Mouse (Mus musculus) layer of hippocampus, postnatal 36 days (tissue): ENCODE data around the gene Cacng5. TPM values are rescaled to one million over a fixed set of nuclear protein-coding genes. Genes with fewer than 3 reads are reported as not detected.

Experiments
- DNase-seq, 2 experiments: peaks; one replicate each; pipeline ENCODE4 v3.0.0; 2022
- total RNA-seq, 2 experiments: library from RNA; stranded (reverse); gene quantifications; 2 replicates each; pipeline ENCODE4 v1.2.3; 2021

Cacng5 gene
- total RNA-seq = 10 to 100 TPM; 12.0 to 12.1 TPM

DNA sequence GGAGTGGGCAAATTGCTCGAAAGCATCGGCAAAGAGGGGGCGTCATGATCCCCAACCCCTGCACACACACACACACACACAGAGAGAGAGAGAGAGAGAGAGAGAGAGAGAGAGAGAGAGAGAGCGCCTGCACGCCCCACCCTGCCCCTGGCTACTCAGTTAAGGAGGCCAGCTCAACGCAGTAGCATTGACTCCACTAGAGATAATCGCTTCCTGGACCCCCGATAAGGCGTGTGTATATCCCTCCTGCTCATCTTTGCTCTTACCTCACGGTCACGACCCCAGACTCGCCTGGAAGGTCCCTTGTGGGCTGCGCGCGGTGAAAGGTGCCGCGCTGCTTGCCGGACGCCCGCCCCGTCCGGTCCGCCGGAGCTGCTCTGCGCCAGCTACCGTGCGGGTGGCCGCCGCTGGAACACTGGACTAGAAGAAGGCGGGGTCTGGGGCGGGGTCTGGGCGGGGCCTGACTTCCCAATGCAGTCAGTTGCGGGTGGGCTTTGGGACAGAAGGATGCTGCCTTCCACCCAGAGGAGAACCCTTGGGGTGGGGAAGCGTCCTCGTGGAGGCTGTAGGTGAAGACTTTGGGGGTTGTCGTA lies at the start of gene Cacng5:
Gene Cacng5 (minus strand): TSS at position 422 of the 593 bp plus-strand sequence.
- peak in 1 of 2 experiments; percentile 32 for DNase-seq

DNA sequence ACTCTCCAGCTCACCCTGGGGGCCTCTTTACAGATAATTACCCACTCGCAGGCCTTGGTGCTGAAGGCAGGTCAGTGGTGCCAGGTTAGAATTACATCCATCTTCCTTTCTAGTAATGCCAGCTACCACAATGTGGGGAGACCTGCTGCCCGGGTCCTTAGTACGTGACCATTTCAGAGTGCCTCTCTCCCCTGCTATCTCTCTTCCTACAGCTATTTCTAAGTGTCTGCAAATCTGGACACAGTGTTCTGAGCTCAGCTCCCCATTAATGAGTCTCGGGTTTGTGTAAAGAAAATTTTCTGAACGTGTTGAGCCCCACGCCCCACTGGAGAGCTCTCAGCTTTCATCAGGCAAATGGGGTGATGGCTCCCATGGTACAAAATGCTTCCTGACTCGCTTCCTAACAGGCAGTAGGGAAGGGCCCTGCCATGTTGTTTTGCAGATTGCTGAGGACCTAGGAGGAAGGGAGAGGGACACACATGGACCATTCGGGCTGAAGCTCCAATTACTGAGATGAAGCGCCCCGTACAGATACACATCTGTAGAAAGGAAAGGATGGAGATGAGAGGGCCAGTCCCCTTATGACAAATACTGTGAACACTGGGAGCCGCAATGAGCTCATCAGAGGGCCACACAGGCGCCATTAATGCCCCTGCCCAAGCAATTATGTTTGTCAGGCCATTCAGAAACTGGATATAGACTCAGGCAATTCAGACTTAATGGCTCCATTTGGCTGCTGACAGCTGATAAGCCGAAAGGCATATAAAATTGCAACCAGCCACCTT lies 42.9 kb upstream of the Cacng5 start:
- DNase-seq = no peak

DNA sequence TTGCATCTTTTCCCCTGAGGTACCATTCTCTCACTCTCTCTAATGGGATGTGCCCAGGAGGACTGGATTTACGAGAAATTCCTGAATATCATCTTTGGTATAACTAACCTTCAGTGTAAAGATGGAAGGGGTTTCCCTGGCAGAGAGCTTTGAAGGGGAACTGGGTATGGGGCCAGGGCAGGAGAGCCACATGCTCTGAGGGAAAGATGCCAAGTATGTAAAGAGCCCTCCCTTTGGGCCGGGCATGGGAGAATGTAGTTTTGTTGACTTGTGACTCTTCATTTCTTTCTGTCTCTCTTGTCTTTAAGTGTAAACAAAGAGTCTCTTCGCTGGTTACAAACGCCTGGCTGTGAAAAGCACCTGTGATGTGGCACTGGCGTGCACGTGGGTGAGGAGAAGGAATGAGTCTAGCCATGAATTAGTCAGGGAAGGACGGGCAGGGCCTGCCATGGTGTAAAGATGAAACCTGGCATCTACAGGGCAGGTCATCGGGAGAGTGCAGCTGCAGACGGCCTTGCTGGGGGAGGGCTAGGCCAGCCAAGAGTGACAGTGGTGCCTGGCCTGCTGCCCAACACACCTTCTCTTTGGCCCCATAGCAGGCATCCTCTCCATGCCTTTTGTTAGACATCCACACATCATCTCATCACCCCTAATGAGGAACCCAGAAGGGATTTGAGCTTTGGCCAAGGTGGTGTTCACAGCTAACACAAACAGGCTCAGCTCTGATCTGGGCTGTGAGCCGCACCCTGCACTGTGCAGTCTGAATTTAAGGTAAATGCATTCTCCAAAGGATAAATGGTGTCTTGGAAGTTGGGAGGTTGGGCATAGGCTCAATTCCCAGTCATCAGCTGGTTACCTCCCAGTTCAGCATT lies 40.6 kb upstream of the Cacng5 start:
- no peak for DNase-seq

DNA sequence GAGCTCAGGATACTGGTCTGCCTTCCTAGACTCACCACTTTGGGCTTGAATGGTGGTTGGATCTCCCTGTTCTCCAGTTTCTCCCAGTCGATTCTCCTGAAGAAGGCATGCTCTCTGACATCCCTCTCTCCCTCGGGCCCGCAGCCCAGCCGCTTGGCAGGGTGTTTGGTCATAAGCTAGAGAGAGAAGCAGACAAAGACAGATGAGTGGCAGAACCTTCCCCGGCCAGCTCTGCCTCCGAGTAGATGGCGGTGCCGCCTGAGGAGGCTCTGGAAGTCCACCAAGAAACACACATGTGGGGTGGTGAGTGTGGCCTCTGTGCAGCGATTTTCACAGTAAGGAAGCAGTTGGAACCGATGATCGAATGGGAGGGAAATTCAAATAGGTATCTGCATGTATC lies 36.6 kb upstream of the Cacng5 start:
- DNase-seq = no peak

DNA sequence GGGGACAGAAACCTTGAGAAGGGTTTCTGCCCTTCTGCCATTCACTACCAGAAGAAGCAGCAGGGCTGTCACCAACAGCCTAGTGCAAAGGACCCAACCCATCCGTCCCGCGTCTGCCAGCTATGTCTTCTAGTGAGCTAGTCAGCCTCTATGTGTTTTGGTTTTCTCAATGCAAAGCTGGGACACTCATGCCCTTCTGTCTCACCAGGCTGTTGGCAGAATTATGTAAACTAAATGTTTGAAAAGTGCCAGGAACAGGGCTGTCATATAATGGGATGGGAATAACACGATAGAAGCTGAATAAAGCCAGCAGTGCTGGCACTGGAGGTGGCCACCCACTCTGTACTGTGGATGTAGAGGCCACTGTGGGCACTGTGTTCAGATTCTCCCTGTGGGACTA lies 35.8 kb upstream of the Cacng5 start:
- DNase-seq = peak; percentile 30 to 34

DNA sequence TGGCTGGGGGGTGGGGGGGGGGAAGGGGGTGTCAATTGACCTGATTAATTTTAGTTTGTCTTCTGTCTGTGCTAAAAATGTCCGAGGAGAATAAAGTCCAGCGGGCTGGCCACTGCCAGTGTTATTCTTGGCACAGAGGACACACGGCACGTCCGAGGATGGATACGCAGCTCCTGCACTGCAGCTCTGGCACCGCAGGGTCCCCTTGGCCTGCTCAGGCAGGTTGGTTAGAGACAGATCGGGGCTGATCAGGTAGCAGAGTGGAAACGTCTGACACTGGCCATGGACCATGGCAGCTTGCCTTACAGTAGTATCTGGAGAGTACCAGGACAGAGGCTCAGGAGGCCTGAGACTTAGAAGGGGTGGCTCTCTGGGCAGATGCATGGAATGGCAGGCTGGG lies 35.4 kb upstream of the Cacng5 start:
- DNase-seq = no peak

DNA sequence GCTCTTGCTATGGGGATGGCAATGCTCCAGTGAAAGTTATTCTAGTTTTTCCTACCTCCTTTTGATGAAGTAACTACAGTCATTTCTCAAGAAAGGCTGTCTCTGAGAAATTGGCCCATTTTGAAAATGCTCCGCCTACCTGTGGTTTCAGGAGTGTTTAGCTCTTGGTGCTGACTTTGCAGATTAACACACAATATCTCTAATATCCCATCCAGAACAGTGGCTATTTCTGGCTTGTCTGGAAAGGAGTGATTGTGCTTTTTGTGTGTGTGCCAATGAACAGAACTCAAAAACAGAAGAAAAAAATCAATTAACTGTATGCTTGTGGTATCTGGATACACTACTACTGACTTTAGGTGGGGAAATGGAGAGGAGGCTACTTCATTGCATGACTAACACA lies 33.1 kb upstream of the Cacng5 start:
- DNase-seq = no peak

DNA sequence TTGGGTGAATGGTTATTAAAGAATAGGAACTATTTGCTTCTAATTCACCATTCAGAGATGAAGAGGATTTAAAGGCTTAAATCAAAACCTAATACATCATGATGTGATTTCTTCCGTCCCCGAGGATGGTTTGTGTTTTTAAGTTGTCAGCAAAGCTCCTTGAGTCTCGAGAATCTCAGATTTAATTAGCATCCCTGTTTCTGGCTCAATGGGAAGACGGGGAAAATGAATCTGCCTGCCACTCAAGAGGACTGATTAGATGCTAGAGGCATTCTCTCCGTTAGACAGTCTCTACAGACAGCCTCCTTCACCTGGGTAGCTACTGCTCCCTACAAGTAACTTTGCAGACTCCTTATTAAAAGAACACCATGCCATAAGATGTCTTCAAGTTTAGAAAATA lies 32.0 kb upstream of the Cacng5 start:
- no peak for DNase-seq

DNA sequence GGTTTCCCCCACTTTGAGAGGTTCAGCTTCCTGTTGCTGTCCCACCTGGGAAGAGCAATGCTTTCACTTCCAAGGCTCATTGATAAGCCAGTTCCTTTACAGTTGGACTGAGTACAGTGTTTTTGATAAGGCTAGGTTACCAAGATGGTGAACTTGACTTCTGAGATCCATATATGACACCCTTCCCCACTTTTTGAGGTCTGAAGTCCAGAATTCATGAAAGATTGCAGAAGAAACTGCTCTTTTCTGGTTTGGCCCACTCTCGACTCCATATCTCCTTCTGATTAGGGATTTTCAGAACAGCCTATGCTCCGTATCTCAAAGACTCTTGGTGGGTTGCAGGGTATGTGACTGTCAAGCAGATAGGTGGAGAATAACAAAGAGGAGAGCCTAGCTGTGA lies 22.1 kb upstream of the Cacng5 start:
- no peak for DNase-seq

DNA sequence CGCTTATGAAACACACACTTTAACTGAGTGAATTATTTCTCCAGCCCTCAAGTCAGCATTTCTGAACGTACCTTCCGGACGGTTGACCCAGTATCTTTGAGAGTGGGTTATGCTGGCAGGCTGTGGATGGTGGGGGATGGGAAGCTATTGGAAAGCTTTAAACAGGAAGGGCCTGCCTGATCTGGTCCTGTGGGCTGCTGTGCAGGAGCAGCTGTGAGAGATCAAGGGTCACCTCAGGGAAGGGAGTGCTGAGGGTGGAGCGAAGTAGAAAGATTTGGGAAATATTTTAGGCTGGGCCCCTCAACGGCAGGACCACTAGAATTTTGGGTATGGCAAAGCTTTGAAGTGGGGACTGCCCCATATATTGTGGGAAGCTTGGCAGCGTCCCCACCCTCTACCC lies 16.9 kb upstream of the Cacng5 start:
- DNase-seq = no peak

DNA sequence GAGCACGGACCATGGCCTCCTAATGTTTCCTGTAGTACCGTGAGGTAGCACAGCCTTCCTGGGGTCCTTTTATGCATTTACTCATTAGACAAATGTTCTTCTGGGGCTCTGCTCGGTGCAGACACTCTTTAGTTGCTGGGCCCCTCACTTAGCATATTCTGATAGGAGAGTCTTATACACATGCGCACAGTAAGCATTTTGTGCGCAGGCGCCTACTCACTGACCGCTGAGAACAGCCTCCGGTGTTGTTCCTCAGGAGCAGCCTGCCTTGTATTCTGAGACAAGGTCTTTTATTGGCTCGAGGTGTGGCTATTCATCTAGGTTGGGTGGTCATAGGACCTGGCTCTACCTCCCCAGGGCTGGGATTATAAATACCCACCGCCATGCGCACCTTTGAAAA lies 16.4 kb upstream of the Cacng5 start:
- DNase-seq = no peak

DNA sequence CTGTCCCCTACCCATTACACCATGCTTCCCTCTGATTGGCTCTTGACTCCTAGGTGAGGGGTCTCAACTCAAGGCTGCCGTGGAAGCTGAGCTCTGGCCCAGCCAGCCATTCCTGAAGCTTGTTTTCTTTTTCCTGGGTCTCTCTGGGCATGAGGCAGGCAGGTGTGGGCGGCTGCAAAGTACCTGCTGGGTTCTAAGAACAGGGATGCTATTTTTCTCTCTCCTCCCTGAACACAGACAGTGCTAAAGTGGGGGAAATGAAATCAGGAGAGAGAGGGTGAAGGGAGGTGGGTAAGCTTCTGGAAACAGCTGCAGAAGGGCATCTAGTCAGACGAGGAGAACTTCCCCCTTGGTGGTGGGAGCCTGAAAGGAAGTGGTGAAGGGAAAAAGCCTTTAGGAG lies 14.9 kb upstream of the Cacng5 start:
- DNase-seq = no peak

DNA sequence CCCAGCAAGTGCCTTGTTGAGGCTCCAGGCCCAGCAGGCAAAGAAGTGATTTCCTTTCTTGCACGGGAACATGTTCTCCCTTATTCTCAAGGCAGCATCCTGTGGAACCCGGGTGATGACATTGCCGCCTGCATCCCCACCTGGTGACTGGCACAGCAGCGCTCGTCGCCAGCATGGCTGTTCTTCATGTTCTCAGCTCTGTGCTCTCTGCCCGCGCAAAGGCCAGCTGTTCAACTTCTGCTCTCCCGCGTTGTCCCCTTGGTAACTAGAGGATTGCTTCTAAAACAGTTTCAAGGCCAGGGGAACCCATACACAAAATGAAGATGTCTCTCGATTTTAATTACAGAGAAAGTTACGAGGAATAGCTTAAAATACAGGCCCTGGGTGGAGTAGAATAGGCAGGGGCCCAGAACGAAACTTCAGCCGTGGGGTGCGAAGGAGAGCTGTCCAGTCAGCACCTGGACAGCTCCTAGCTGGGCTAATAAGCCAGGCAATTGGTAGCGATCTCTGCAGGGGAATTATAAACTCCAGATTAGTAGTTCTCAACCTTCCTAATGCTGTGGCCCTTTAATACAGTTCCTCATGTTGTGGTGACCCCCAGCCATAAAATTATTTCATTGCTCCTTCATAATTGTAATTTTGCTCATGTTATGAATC lies 5.1 kb upstream of the Cacng5 start:
- DNase-seq = peak; percentile 18 to 48

DNA sequence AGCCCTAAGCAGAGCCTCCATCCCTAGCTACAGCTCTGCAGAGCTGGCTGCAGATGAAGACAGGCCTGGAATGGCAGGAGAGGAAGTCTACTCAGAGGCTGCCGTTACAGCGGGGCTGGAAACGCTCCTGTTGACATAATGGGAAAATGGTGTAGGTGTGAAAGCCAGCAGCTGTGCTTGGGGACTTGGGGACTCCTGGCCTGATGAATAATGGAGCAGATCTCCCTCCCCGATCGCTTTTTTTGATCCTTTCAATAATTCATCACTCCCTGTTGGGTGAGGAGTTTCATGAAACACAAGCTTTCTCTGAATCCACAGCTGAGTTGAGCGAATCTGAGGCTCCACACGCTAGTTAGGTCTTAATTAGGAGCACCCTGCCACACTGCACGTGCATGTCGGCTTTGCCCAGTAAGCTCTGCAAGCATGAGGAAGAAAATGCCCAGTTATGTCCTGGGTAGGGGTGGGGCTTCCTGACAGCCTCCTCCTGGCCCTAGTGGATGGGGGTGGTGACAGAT lies 2.9 kb upstream of the Cacng5 start:
- no peak for DNase-seq

DNA sequence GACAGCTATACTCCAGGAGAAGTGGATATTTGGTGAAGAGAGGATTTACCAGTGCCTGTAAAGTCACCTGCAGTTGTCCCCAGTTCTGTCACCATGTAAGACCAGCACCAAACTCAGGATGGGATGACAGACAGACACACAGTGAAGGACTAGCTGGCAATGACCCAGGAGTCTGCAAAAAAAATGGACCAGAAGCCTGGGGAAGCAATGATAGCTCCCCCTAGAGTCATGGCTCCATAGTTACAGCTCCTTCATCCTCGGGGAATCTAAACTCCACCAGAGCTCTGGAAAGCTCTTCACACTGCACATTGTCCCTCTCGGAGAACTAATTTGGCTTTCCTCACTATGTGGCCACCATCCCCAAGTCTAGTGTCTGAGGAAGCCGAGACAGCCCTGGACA lies 1.5 kb downstream of the Cacng5 start:
- no peak for DNase-seq

DNA sequence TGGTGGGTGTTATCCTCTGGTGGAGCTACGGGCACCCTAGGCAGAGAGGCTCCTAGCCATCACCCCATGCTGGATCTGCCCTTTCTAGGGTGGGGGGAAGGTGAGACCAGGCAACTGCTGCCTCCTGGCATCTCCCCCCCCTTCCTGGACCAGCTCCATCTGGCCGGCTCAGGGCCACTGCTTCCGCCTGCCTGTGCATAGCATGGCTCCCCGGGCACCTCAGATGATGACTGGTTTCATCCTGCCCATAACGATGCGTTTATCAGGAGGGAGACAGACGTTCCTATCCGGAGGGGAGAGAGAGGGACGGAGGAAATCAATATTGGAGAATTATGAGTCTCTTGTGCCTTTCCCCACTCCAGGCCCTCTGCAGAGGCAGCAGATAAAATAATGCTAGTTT lies 9.5 kb downstream of the Cacng5 start:
- no peak for DNase-seq

DNA sequence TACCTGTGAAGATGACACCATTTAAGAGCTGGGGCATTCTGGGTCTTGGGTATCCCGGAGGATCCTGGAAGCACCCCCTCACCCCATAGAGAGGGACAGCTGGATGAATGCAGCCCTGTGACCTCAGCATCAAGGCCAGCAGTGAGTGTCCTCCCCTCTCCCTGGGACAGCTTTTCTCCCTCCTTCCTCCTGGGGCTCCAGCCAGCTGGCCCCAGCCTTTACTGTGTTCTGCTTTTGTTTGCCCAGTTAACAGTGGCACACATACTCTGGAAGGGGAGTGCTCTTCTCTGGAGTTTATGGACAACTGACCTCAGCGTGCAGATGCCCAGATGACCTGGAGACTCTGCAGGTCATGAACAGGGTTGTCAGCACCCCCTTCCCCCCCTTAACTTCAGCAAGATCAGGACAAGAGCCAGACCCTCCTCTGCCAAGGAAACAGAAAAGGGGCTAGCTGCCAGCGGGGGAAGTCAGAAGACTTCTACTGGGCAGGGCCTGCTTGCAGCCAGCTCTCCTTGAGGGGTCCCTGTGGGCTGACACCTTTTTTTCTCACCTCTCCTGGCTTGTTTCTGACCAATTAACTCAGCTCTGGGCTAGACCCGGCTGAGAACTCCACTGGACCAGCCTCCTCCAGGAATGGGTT lies 10.8 kb downstream of the Cacng5 start:
- DNase-seq = no peak

DNA sequence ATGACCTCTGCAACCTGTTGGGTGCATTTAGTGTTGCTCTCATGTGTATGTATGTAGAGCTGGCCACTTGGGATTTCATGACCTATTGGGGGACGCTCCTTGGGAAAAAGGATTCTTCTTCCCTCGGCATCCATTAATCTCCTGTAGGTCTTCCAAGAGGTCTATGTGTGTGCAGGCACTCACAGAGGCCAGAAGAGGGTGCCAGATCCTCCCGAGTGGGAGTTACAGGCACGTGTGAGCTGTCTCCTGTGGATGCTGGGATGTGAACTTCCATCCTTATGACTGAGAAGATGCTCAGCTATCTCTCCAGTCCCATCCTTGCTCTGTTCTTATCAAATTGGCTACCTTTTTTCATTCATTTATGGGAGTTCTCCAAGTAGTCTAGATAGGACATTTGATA lies 14.4 kb downstream of the Cacng5 start:
- no peak for DNase-seq

DNA sequence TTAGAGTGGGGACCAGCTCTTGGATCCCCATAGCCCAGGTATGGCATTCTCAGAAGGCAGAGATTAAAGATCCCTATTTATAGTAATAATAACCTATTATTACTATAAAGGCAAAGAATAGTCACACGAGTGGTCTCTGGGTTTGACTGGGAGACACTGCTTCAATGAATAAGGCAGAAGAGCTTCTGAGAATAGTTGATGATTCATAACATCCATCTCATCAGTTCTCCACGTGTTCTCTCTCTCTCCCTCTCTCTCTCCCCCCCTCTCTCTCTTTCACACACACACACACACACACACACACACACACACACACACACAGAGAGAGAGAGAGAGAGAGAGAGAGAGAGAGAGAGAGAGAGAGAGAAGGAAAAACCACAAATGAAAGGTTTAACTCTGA lies 16.2 kb downstream of the Cacng5 start:
- no peak for DNase-seq

DNA sequence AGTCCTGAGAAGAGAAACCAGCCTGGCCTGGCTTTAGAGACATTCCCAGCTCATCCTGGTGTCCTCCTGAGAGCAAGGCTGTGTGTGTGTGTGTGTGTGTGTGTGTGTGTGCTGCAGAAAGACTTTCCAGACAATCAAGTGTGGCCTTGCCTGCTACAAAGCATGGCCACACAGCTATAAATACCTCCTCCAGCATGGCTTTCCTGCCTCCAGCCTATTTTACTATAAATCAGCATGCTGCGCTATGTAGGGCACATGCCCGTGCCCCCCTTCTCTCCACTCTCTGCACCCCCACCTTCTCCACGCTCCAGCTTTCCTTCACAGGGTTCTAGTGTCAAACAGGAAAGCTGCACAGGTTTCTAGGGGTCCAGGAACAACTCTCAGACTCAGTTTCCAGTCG lies 19.2 kb downstream of the Cacng5 start:
- no peak for DNase-seq

DNA sequence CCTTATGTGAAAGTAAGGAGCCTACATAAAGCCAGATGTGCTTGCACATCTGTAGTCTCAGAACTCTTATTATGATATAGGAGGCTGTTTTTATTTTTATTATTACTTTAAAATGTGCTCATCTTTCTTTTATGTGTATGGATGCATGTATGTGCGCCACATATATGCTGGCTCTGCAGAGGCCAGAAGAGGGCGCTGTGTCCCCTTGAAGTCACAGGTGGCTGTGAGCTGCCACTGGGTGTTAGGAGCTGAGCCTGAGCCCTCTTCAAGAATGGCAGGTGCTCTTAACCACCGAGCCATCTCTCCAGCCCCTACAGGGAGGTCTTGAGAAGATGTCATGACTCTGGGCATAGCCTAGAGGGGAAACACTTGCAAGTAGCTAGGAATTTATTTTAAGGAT lies 23.5 kb downstream of the Cacng5 start:
- no peak for DNase-seq

DNA sequence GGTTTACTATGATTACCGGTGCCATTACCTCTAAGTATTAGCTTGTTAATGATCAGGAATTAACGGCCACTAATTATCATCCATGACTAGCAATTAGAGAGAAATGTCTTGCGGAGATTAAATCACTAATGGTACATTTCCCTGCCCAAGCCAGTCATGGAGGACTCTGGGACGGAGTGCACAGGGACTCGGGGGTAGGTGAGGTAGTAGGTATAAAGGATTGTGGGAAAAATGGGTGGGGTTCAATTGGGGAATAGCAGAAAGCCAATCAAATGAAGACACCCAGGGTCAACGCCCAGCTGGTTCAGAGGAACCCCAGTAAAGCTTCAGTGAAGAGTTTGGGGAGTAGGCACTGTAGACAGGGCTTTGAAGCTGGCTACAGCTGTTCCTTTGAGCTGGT lies 27.5 kb downstream of the Cacng5 start:
- no peak for DNase-seq
